Mouse (Mus musculus) lung, adult 2 months (tissue): Measurements from ENCODE around the gene Sidt2.

Source experiments
- CTCF ChIP-seq: fragments of 200-500 bp; IDR thresholded peaks from 2 replicates; pipeline ENCODE4 v1.5.1; 2011; ENCODE audit warnings: mild to moderate bottlenecking, low read length, control low read depth; ENCODE audit not compliant: insufficient read depth
- POLR2A ChIP-seq: fragments of 200-500 bp; IDR thresholded peaks from 2 replicates; pipeline ENCODE4 v1.6.1; 2011; ENCODE audit warnings: low read depth, mild to moderate bottlenecking, control low read depth, low read length, borderline replicate concordance; ENCODE audit errors: extremely low read depth

GRCm38 (mm10) chr9:45943628-45944505 is 11.2 kb downstream of the Sidt2 start:
- no peak for TF ChIP-seq CTCF
- TF ChIP-seq POLR2A = no peak
